Mouse (Mus musculus): Measurements from ENCODE around the gene Smc3. TPM values are rescaled to one million over a fixed set of nuclear protein-coding genes. Genes with fewer than 3 reads are reported as not detected.

Gene Smc3
- polyA plus RNA-seq, 1 experiment from 2014 or later, result 38.5 TPM

- 0 out of 2 replicates have a peak, but pooled peaks have one; percentile 36 for ATAC-seq (ENCODE audit: insufficient number of reproducible peaks, insufficient read depth, low FRiP score, low read depth)
- Histone ChIP-seq H3K4me3 (ENCODE audit: control insufficient read depth in 1 of 2, insufficient read depth in 1 of 2, low read depth in 1 of 2, low read length in 2 of 2) (peak overlapping the region; percentile 22 to 26), H3K9ac (ENCODE audit: low read length) (peak overlapping the region; percentile 66), H3K4me2 (ENCODE audit: low read length) (peak overlapping the region; percentile 69), H3K27me3 (ENCODE audit: control insufficient read depth, insufficient read depth, low read length) (no peaks in the 10 kb centered on the region), H3K9me3 (ENCODE audit: control insufficient read depth, low read length) (no peaks in the 10 kb centered on the region), H3K4me1 (ENCODE audit: control insufficient read depth in 2 of 2, insufficient read depth in 2 of 2, low read length in 2 of 2) (peaks cover 10 to 19% of the 10 kb centered on the region in 2 experiments), H3K36me3 (ENCODE audit: control insufficient read depth, insufficient read depth, low read length) (no peaks in the 10 kb centered on the region), H3K27ac (replicated peaks in 1 of 2; ENCODE audit: control insufficient read depth in 1 of 2, insufficient read depth in 1 of 2, low read depth in 2 of 2, low read length in 2 of 2) (no peak overlapping the region)
- WGBS, result 19% methylated on average over 20 of the region's 20 CpGs
Observed at GRCm38 (mm10) chr19:53557267-53557936, 42.8 kb upstream of the Smc3 start.

DNA sequence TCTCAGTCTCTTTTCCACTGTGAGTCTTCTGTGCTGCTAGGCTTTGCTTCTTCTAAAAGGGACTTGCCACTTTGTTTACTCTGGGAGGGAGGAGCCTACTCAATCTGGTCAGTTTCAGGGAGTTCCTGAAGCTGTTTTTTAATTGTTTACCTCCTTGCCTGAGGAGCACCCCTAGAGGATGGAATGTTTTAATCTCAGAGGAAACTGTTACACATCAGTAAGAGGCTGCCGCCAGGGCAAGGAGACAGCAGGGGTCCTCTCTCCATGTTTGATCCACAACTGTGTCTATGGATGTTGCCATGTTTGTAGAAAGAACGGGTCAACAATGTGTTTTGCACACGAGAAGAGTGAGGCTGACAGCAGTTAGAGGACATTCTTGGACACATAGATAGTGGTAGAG lies 39.8 kb upstream of the Smc3 start:
- Histone ChIP-seq H3K4me1 (ENCODE audit: control insufficient read depth in 2 of 2, insufficient read depth in 2 of 2, low read length in 2 of 2) (peaks cover 15% of the 10 kb centered on the region in 2 experiments), H3K27me3 (ENCODE audit: control insufficient read depth, insufficient read depth, low read length) (no peaks in the 10 kb centered on the region), H3K36me3 (ENCODE audit: control insufficient read depth, insufficient read depth, low read length) (no peaks in the 10 kb centered on the region), H3K4me3 (ENCODE audit: control insufficient read depth in 1 of 2, insufficient read depth in 1 of 2, low read depth in 1 of 2, low read length in 2 of 2) (no peak overlapping the region), H3K27ac (replicated peaks in 1 of 2; ENCODE audit: control insufficient read depth in 1 of 2, insufficient read depth in 1 of 2, low read depth in 2 of 2, low read length in 2 of 2) (no peak overlapping the region), H3K9ac (ENCODE audit: low read length) (no peak overlapping the region), H3K4me2 (ENCODE audit: low read length) (no peak overlapping the region), H3K9me3 (ENCODE audit: control insufficient read depth, low read length) (peaks cover 3% of the 10 kb centered on the region; the same call in 1 of the 2 replicates)
- no peak for ATAC-seq (ENCODE audit: insufficient number of reproducible peaks, insufficient read depth, low FRiP score, low read depth)
- 80% methylated on average over 3 of the region's 3 CpGs for WGBS

- Histone ChIP-seq H3K27ac (replicated peaks in 1 of 2; ENCODE audit: control insufficient read depth in 1 of 2, insufficient read depth in 1 of 2, low read depth in 2 of 2, low read length in 2 of 2) (no peak overlapping the region), H3K36me3 (ENCODE audit: control insufficient read depth, insufficient read depth, low read length) (no peaks in the 10 kb centered on the region), H3K9ac (ENCODE audit: low read length) (no peak overlapping the region), H3K9me3 (ENCODE audit: control insufficient read depth, low read length) (peaks cover 3% of the 10 kb centered on the region; the same call in 1 of the 2 replicates), H3K4me1 (ENCODE audit: control insufficient read depth in 2 of 2, insufficient read depth in 2 of 2, low read length in 2 of 2) (peaks cover 6 to 10% of the 10 kb centered on the region in 2 experiments), H3K4me3 (ENCODE audit: control insufficient read depth in 1 of 2, insufficient read depth in 1 of 2, low read depth in 1 of 2, low read length in 2 of 2) (no peak overlapping the region), H3K4me2 (ENCODE audit: low read length) (no peak overlapping the region), H3K27me3 (ENCODE audit: control insufficient read depth, insufficient read depth, low read length) (no peaks in the 10 kb centered on the region)
- no peak for ATAC-seq (ENCODE audit: insufficient number of reproducible peaks, insufficient read depth, low FRiP score, low read depth)
- 22% methylated on average over 4 of the region's 4 CpGs for WGBS
Observed at GRCm38 (mm10) chr19:53564174-53564573, 36.0 kb upstream of the Smc3 start.

DNA sequence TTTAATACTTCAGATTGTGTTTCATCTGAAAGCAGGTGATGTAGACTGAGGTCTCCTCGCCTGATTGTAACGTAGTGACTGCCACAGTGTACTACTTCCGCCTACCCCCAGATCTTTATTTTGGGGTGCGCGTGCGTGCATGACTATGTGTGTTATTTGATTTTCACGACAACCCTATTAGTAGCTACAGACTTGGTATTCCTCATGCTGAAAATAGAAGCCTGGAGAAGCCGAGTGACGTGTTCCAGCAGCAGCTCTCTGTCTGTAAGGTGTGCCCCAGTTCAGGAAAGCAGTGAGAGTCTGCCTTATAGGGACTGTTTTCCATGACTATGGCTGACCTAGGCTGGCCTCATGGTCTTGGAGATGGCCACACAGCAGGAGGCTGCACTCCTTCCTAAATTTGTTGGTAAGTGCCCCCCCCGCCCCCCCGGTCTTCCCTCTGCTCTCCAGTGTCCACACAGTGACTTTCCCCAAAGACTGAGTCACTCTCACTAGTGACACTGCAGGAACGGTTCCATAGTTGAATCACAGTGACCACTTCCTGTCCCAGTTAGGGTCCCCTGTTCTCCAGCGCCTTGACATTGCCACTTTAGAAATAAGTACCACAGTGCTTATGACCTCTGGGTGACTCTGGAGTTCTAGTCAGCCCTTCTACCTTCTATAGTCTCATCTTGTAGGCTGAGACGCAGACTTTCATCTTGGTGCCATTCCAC lies 34.5 kb upstream of the Smc3 start:
- no peaks in the 10 kb centered on the region for H3K36me3 ChIP-seq (ENCODE audit: control insufficient read depth, insufficient read depth, low read length)
- H3K27me3 ChIP-seq (ENCODE audit: control insufficient read depth, insufficient read depth, low read length), result no peaks in the 10 kb centered on the region
- ATAC-seq (ENCODE audit: insufficient number of reproducible peaks, insufficient read depth, low FRiP score, low read depth), result no peak
- no peak overlapping the region for H3K27ac ChIP-seq (replicated peaks in 1 of 2; ENCODE audit: control insufficient read depth in 1 of 2, insufficient read depth in 1 of 2, low read depth in 2 of 2, low read length in 2 of 2)
- H3K4me2 ChIP-seq (ENCODE audit: low read length), result no peak overlapping the region
- H3K4me1 ChIP-seq (ENCODE audit: control insufficient read depth in 2 of 2, insufficient read depth in 2 of 2, low read length in 2 of 2), result peaks cover 6 to 10% of the 10 kb centered on the region in 2 experiments
- 76% methylated on average over 14 of the region's 14 CpGs for whole genome bisulfite sequencing
- no peak overlapping the region for H3K9ac ChIP-seq (ENCODE audit: low read length)
- H3K9me3 ChIP-seq (ENCODE audit: control insufficient read depth, low read length), result peaks cover 3% of the 10 kb centered on the region; the same call in 1 of the 2 replicates
- no peak overlapping the region for H3K4me3 ChIP-seq (ENCODE audit: control insufficient read depth in 1 of 2, insufficient read depth in 1 of 2, low read depth in 1 of 2, low read length in 2 of 2)

GRCm38 (mm10) chr19:53567864-53568263 lies 32.3 kb upstream of the Smc3 start:
- WGBS, result 58% methylated on average over 11 of the region's 11 CpGs
- Histone ChIP-seq H3K4me3 (ENCODE audit: control insufficient read depth in 1 of 2, insufficient read depth in 1 of 2, low read depth in 1 of 2, low read length in 2 of 2) (no peak overlapping the region), H3K4me2 (ENCODE audit: low read length) (no peak overlapping the region), H3K9me3 (ENCODE audit: control insufficient read depth, low read length) (peaks cover 3% of the 10 kb centered on the region; the same call in 1 of the 2 replicates), H3K4me1 (ENCODE audit: control insufficient read depth in 2 of 2, insufficient read depth in 2 of 2, low read length in 2 of 2) (peaks cover 19 to 23% of the 10 kb centered on the region in 2 experiments), H3K27ac (replicated peaks in 1 of 2; ENCODE audit: control insufficient read depth in 1 of 2, insufficient read depth in 1 of 2, low read depth in 2 of 2, low read length in 2 of 2) (0 out of 4 replicates have a peak overlapping the region, but pooled peaks of 1 of the 2 experiments have one; percentile 27), H3K36me3 (ENCODE audit: control insufficient read depth, insufficient read depth, low read length) (no peaks in the 10 kb centered on the region), H3K9ac (ENCODE audit: low read length) (no peak overlapping the region), H3K27me3 (ENCODE audit: control insufficient read depth, insufficient read depth, low read length) (no peaks in the 10 kb centered on the region)
- ATAC-seq (ENCODE audit: insufficient number of reproducible peaks, insufficient read depth, low FRiP score, low read depth), result no peak

- H3K4me2 ChIP-seq (ENCODE audit: low read length), result no peak overlapping the region
- no peaks in the 10 kb centered on the region for H3K9me3 ChIP-seq (ENCODE audit: control insufficient read depth, low read length)
- 67% methylated on average over 3 of the region's 3 CpGs for WGBS
- no peaks in the 10 kb centered on the region for H3K27me3 ChIP-seq (ENCODE audit: control insufficient read depth, insufficient read depth, low read length)
- 0 out of 4 replicates have a peak overlapping the region, but pooled peaks of 1 of the 2 experiments have one; percentile 27 for H3K27ac ChIP-seq (replicated peaks in 1 of 2; ENCODE audit: control insufficient read depth in 1 of 2, insufficient read depth in 1 of 2, low read depth in 2 of 2, low read length in 2 of 2)
- no peak for ATAC-seq (ENCODE audit: insufficient number of reproducible peaks, insufficient read depth, low FRiP score, low read depth)
- no peak overlapping the region for H3K9ac ChIP-seq (ENCODE audit: low read length)
- no peaks in the 10 kb centered on the region for H3K36me3 ChIP-seq (ENCODE audit: control insufficient read depth, insufficient read depth, low read length)
- H3K4me1 ChIP-seq (ENCODE audit: control insufficient read depth in 2 of 2, insufficient read depth in 2 of 2, low read length in 2 of 2), result peaks cover 19 to 23% of the 10 kb centered on the region in 2 experiments
- H3K4me3 ChIP-seq (ENCODE audit: control insufficient read depth in 1 of 2, insufficient read depth in 1 of 2, low read depth in 1 of 2, low read length in 2 of 2), result no peak overlapping the region
Observed at GRCm38 (mm10) chr19:53568553-53568952, 31.6 kb upstream of the Smc3 start.

DNA sequence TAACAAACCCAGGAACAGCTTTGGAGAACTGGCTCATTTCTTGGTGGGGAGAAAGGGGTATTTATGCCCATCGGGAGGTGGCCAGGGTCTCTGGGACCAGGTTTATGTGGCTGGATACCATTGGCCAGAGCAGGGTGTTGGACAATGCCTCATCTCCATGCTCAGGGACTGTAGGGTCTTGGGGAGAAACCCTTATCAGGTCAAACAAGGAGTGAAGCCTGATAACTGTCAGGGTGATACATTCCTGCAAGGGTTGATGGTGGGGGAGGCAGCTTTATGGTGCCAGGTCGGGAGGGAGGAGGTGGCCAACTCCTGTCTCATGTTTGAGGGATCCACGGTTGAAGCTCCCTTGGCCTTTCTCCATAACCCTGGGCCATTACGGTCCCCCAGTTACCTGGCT lies 29.1 kb upstream of the Smc3 start:
- Histone ChIP-seq H3K27ac (replicated peaks in 1 of 2; ENCODE audit: control insufficient read depth in 1 of 2, insufficient read depth in 1 of 2, low read depth in 2 of 2, low read length in 2 of 2) (no peak overlapping the region), H3K36me3 (ENCODE audit: control insufficient read depth, insufficient read depth, low read length) (no peaks in the 10 kb centered on the region), H3K9ac (ENCODE audit: low read length) (no peak overlapping the region), H3K27me3 (ENCODE audit: control insufficient read depth, insufficient read depth, low read length) (no peaks in the 10 kb centered on the region), H3K4me2 (ENCODE audit: low read length) (no peak overlapping the region), H3K4me3 (ENCODE audit: control insufficient read depth in 1 of 2, insufficient read depth in 1 of 2, low read depth in 1 of 2, low read length in 2 of 2) (no peak overlapping the region), H3K9me3 (ENCODE audit: control insufficient read depth, low read length) (no peaks in the 10 kb centered on the region), H3K4me1 (ENCODE audit: control insufficient read depth in 2 of 2, insufficient read depth in 2 of 2, low read length in 2 of 2) (peaks cover 22 to 28% of the 10 kb centered on the region in 2 experiments)
- WGBS, result 50% methylated on average over 4 of the region's 4 CpGs
- ATAC-seq (ENCODE audit: insufficient number of reproducible peaks, insufficient read depth, low FRiP score, low read depth), result no peak
